Mouse (Mus musculus) CD4-positive, CD25-positive, alpha-beta regulatory T cell (primary cell): ENCODE results near the gene Mlh1. TPM values are rescaled to one million over a fixed set of nuclear protein-coding genes. Genes with fewer than 3 reads are reported as not detected.

Experiments
- polyA plus RNA-seq: library from polyadenylated mRNA; unstranded; fragments of 100-300 nt; shearing (Covaris generic); gene quantifications from one replicate; pipeline ENCODE4 v1.2.1, GENCODE M21; 2017

The Mlh1 gene
- polyA plus RNA-seq, result 59.7 TPM

GRCm38 (mm10) chr9:111271434-111272160 is at the start of gene Mlh1, which contains the start of gene Epm2aip1:
Gene Mlh1 (minus strand): TSS chr9:111271791.
Gene Epm2aip1 (plus strand): TSS chr9:111271929.

GRCm38 (mm10) chr9:111311031-111311842 is 39.6 kb upstream of the Mlh1 start, which contains the start of gene Trank1:
Gene Trank1 (plus strand): TSS chr9:111311739.

Other genes starting within 250 kb of the Mlh1 start
- gene Ccrl2, start 214.3 kb downstream of the Mlh1 start, polyA plus RNA-seq, result 9.4 TPM
- 34.0 TPM for gene Lrrfip2, start 154.2 kb downstream of the Mlh1 start, polyA plus RNA-seq
- 18.1 TPM for gene Epm2aip1, start 138 bp upstream of the Mlh1 start, polyA plus RNA-seq
- 0.11 TPM for gene Trank1, start 39.9 kb upstream of the Mlh1 start, polyA plus RNA-seq
- gene Dclk3, start 167.3 kb upstream of the Mlh1 start, polyA plus RNA-seq, result not detected